Mouse (Mus musculus) stomach, postnatal 0 days (tissue): ENCODE measurements around the gene Acer3. TPM values are rescaled to one million over a fixed set of nuclear protein-coding genes. Genes with fewer than 3 reads are reported as not detected.

Source experiments
- ATAC-seq: fragments of 200-750 bp; cut with Nextera tagmentation; 2 replicates; pipeline ENCODE4 v1.8.0; 2017; ENCODE audit not compliant: low FRiP score, low TSS enrichment
- DNase-seq: peaks from one replicate; pipeline ENCODE4 v3.0.0-alpha.2; 2016; ENCODE audit warnings: low spot score
- H3K27ac ChIP-seq: fragments of 300-500 bp; sonication (generic); replicated peaks from 2 replicates; pipeline ENCODE4 v1.5.1; 2014; ENCODE audit warnings: mild to moderate bottlenecking, control low read depth
- H3K27me3 ChIP-seq: fragments of 300-500 bp; sonication (generic); 2 replicates; pipeline ENCODE4 v1.6.1; 2014; ENCODE audit warnings: low read length; ENCODE audit not compliant: control insufficient read depth, insufficient read depth
- H3K36me3 ChIP-seq: fragments of 300-500 bp; sonication (generic); 2 replicates; pipeline ENCODE4 v1.6.1; 2014; ENCODE audit warnings: low read length, mixed read lengths; ENCODE audit not compliant: control insufficient read depth, insufficient read depth
- H3K4me1 ChIP-seq: fragments of 300-500 bp; sonication (generic); replicated peaks from 2 replicates; pipeline ENCODE4 v1.6.1; 2014; ENCODE audit warnings: antibody characterized with exemption; ENCODE audit not compliant: control insufficient read depth, insufficient read depth
- H3K4me2 ChIP-seq: fragments of 300-500 bp; sonication (generic); replicated peaks from 2 replicates; pipeline ENCODE4 v1.6.1; 2014; ENCODE audit warnings: low read depth, mild to moderate bottlenecking, control low read depth, moderate library complexity
- H3K4me3 ChIP-seq: fragments of 300-500 bp; sonication (generic); 2 replicates; pipeline ENCODE4 v1.5.1; 2014; ENCODE audit warnings: low read depth, low read length, control low read depth
- H3K9ac ChIP-seq: fragments of 300-500 bp; sonication (generic); 2 replicates; pipeline ENCODE4 v1.6.1; 2014; ENCODE audit warnings: mild to moderate bottlenecking, low read length, control low read depth, mixed read lengths
- H3K9me3 ChIP-seq: fragments of 300-500 bp; sonication (generic); 2 replicates; pipeline ENCODE4 v1.6.1; 2016; ENCODE audit warnings: low read length; ENCODE audit not compliant: control insufficient read depth
- CTCF ChIP-seq: IDR thresholded peaks from 2 replicates; pipeline ENCODE4 v1.5.1; 2016; ENCODE audit warnings: antibody characterized with exemption, low read depth, mild to moderate bottlenecking, moderate library complexity
- EP300 ChIP-seq: optimal IDR thresholded peaks from 2 replicates; pipeline ENCODE3; 2016; ENCODE audit warnings: antibody characterized with exemption
- WGBS: fragments of 180-500 bp; shearing (Covaris S2); extraction: QIAGEN DNeasy Blood & Tissue Kit; methylation state at CpG from one replicate; pipeline ENCODE4 v1.1.7; 2014; 5-methylcytosine and 5-hydroxymethylcytosine counted together
- polyA plus RNA-seq: library from polyadenylated mRNA; unstranded; fragments of >200 nt; fragmentation: Nextera tagmentation; extraction: Ambion mirVana; gene quantifications from 2 replicates; pipeline ENCODE4 v1.2.1, GENCODE M21; 2015

The Acer3 gene
- polyA plus RNA-seq, 1 experiment from 2014 or later, result 37.7 TPM

DNA sequence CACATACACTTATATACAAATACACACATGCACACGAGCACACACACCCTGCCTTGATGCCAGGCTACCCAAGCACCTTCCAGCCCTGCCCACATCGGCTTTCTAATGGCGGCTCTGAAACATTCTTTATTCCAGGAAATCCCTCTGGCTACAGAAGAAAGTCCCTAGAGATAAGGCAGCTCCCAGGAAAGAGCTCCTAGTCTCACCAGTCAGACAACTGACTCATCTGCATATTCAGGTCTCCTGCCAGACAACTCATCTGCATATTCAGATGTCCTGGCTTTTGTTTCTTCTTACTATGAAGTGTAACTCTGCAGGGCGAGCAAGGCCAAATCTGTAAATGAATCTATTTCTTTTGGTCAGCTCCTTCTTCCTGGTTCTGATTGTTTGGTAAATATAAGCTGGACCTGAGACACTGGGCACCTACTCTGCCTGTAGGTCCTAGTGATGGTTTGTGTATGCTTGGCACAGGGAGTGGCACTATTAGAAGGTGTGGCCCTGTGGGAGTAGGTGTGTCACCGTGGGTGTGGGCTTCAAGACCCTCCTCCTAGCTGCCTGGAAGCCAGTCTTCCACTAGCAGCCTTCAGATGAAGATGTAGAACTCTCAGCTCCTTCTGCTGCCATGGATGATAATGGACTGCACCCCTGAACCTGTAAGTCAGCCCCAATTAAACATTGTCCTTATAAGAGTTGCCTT lies 163.2 kb downstream of the Acer3 start:
- TF ChIP-seq CTCF (no peak), EP300 (no peak)
- ATAC-seq, result no peak

More for the DNA sequence above, 163.2 kb downstream of the Acer3 start:
- H3K9ac ChIP-seq, result no peak overlapping the region
- H3K27me3 ChIP-seq, result no peaks in the 10 kb centered on the region
- no peaks in the 10 kb centered on the region for H3K36me3 ChIP-seq
- peak overlapping the region; percentile 82 for H3K27ac ChIP-seq
- H3K4me1 ChIP-seq, result peaks cover 12% of the 10 kb centered on the region
- no peak overlapping the region; the same call in 1 of the 2 replicates for H3K4me2 ChIP-seq
- WGBS, result 48% methylated on average over 5 of the region's 5 CpGs
- no peak overlapping the region for H3K4me3 ChIP-seq
- no peaks in the 10 kb centered on the region for H3K9me3 ChIP-seq
- DNase-seq, result peak; percentile 32

Other genes starting within 250 kb of the Acer3 start
- 2.1 and 2.4 TPM in 2 replicates for gene Myo7a, start 201.7 kb downstream of the Acer3 start, polyA plus RNA-seq
- gene Omp, start 175.7 kb downstream of the Acer3 start, polyA plus RNA-seq, result 0.57 and 0.65 TPM in 2 replicates
- gene Capn5, start 142.9 kb downstream of the Acer3 start, polyA plus RNA-seq, result 13.2 and 16.6 TPM in 2 replicates
- 0.23 and 0.25 TPM in 2 replicates for gene B3gnt6, start 121.7 kb downstream of the Acer3 start, polyA plus RNA-seq
- 29.9 and 34.0 TPM in 2 replicates for gene Tsku, start 40.1 kb upstream of the Acer3 start, polyA plus RNA-seq
- 0.02 TPM in 1 of 2 replicates, not detected in the other for gene Gucy2d, start 119.2 kb upstream of the Acer3 start, polyA plus RNA-seq
- 3.6 and 6.0 TPM in 2 replicates for gene Lrrc32, start 168.1 kb upstream of the Acer3 start, polyA plus RNA-seq